Mouse (Mus musculus) G1E (cell line): Measurements from ENCODE around the gene C77080.

ENCODE experiments used
- CTCF ChIP-seq: IDR thresholded peaks from 2 replicates; pipeline ENCODE4 v1.5.1; 2012; ENCODE audit warnings: low read depth, low read length, inconsistent platforms, mixed read lengths
- GATA1 ChIP-seq: IDR thresholded peaks from 2 replicates; pipeline ENCODE4 v1.6.1; 2012; ENCODE audit warnings: borderline replicate concordance, low read length, inconsistent platforms, mixed read lengths
- GATA2 ChIP-seq: IDR thresholded peaks from 2 replicates; pipeline ENCODE4 v1.6.1; 2012; ENCODE audit warnings: low read depth, low read length, inconsistent platforms, borderline replicate concordance

GRCm38 (mm10) chr4:129188041-129188659 lies 73.1 kb downstream of the C77080 start:
- TF ChIP-seq GATA1 (no peak), CTCF (no peak), GATA2 (no peak)
